Mouse (Mus musculus) ES-CJ7 (cell line): Measurements from ENCODE around the gene Fuk.
"Not testable (repeated sequence)": the region's sequence is repeated elsewhere in the genome, so short reads cannot be mapped to it uniquely, and the experiment has no call there.

Experiments used
- DNase-seq: peaks from one replicate; pipeline ENCODE4 v3.0.0; 2011; ENCODE audit warnings: low read depth, low spot score

The Fuk gene

DNA sequence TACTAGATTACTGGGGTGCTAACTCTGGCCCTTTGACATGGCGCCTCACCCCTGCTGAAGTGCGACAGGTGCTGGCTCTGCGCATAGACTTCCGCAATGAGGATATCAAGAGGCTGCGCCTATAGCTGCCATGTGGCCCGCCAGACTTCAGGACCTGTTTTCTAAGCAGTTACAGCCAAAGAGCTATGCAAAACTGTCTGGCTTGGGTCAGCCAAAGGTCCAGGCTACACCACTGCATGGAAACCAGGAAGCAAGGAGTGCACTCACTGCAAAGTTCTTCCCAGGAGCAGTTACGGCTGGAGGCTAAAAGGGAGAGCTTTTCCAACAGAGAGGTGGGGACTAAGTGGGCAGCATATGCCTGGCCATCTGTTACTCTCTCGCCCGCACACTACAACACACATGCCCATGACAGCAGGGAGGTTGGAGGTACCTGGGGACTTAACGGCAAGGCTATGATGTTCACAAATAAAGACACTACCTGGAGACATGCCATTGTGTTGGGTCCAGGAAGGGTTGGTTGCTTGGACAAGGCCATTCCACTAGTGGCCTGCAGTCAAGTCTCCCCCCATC lies 20.5 kb downstream of the Fuk start:
- no peak for DNase-seq

DNA sequence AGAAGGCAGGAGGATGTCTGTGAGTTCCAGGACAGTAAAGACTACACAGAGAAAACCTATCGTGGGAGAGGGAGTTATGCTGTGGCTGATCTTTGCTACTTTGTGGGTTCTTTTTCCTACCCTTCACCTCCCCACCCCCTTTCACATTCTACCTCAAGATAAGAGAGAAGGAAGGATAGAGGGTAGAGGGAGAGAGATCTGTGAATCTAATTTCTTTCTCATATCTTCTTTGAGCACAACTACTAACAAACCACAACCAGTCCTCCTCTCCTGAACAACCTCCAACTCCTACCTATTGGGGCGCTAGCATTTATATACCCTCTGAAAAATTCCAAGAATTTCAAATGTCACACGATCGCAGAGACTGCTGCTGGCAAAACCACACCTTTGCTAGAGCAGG lies 24.4 kb downstream of the Fuk start:
- no peak for DNase-seq

DNA sequence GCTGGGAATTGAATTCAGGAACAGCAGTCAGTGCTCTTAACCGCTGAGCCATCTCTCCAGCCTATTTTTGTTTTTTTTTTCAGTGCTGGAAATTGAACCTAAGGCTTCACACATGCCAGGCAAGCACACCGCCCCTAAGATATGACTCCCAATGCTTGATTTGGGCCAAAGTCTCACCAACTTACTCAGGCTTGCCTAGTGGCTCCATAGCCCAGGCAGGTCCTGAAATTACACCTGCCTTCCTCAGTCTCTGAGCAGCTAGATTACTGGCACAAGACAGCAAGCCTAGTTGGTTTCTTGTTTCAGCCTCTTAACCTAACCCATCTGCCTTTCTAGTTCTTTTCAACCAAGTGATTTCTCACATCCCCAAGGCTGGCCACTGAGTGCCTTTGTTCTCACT lies 31.8 kb downstream of the Fuk start:
- DNase-seq, result no peak

DNA sequence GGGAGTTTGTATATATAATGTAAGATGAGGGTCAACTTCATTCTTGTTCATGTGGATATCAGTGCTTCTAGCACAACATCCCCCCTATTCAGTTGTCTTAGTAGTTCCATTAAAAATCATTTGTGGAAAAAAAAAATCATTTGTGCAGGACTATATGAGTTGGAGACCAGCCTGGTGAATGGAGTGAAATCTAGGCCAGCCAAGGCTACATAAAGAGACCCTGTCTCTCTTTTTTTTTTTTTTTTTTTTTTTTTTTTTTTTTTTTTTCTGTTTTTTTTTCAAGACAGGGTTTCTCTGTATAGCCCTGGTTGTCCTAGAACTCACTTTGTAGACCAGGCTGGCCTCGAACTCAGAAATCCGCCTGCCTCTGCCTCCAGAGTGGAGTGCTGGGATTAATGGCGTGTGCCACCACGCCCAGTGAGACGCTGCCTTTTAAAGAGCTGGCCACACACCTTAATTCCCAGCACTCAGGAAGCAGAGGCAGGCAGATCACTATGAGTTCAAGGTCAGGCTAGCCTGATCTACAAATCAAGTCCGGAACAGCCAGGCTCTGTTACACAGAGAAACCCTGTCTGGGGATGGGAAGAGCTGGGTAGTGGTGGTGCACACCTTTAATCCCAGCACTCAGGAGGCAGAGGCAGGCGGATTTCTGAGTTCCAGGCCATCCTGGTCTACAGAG lies 40.8 kb downstream of the Fuk start:
- peak; percentile 91 for DNase-seq

DNA sequence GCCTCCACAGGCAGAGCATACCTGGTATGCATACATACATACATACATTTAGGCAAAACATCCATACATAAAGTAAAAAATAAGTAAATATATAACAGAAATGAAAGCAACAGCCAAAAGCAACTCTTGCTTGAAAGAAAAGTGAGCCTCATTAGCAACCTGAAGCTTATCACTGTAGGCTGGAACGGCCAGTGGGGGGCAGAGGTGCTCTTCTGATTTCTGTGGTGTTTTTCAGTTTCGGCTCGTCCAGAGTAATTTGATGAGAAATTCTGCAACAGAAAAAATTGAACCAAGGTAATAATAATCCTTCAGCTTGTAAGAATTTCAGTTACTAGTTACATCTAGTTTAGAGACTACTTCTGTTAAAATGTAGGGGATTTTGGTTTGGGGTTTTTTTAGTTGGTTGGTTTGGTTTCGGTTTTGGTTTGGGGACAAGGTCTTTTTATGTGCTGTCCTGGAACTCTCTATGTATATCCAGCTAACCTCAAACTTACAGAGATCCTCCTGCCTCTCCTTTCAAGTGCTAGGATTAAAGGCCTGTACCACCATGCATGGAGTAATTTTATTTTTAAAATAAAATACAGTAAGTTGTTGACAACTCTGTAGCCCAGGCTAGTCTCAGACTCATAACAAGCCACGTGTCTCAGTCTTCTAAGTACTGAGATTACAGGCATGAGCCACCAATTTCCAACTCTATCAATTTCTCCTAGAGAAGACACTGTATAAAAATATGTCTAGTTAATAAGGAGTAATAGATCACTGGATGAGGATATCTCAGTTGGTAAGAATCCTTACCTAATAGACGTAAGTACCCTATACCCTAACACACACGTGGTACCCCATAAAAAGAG lies 42.4 kb downstream of the Fuk start:
- no peak for DNase-seq

DNA sequence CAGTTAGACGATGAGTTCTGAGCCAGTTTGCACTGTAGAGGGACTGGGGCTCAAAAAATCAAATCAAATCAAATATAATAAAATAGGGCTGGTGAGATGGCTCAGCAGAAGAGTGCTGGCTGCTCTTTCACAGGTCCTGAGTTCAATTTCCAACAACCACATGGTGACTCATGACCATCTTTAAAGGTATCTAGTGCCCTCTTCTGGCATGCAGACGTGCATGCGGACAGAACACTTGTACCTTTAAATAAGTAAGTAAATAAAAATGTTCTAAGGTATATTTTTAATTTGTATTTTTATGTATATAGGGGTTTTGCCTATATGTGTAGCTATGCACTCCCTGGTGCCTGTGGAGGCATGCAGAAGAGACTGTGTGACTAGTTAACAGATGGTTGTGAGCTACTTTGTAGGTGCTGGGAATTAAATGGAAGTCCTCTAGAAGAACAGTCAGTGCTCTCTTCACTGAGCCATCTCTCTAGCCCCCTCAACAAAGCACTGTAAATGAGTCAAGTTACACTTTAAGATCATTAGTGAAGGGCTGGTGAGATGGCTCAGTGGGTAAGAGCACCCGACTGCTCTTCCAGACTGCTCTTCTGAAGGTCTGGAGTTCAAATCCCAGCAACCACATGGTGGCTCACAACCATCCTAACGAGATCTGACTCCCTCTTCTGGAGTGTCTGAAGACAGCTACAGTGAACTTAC lies 45.4 kb downstream of the Fuk start:
- peak; percentile 38 for DNase-seq

DNA sequence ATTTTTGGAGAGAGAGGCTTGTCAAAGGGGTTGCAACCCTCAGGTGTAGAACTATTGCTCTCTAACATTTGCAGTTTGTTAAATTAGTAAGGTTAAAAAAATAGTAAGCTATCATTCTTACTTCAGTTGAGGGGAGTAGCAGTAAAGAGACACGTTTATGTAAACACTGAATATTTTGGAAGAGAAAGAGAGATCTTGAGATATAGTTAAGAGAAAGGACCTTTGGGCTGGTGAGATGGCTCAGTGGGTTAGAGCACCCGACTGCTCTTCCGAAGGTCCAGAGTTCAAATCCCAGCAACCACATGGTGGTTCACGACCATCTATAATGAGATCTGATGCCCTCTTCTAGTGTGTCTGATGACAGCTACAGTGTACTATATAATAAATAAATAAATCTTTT lies 46.2 kb downstream of the Fuk start:
- not testable (repeated sequence) for DNase-seq

DNA sequence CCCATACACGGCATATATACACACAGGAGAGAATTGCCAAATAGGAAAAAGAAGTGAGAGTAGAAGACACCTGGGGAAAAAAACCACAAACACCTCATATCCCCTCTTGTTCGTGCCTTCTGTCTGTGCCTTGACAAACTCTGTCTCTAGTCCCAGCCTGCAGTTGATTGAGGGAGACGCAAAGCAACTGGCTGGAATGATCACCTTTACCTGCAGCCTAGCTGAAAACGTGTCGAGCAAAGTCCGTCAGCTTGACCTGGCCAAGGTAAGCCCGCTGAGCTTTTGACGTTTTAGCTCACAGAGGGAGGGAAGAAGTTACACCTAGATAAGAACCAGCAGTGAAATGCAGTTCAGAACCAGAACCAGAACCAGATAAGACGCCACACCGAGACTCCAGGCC lies 51.1 kb downstream of the Fuk start:
- DNase-seq, result no peak

DNA sequence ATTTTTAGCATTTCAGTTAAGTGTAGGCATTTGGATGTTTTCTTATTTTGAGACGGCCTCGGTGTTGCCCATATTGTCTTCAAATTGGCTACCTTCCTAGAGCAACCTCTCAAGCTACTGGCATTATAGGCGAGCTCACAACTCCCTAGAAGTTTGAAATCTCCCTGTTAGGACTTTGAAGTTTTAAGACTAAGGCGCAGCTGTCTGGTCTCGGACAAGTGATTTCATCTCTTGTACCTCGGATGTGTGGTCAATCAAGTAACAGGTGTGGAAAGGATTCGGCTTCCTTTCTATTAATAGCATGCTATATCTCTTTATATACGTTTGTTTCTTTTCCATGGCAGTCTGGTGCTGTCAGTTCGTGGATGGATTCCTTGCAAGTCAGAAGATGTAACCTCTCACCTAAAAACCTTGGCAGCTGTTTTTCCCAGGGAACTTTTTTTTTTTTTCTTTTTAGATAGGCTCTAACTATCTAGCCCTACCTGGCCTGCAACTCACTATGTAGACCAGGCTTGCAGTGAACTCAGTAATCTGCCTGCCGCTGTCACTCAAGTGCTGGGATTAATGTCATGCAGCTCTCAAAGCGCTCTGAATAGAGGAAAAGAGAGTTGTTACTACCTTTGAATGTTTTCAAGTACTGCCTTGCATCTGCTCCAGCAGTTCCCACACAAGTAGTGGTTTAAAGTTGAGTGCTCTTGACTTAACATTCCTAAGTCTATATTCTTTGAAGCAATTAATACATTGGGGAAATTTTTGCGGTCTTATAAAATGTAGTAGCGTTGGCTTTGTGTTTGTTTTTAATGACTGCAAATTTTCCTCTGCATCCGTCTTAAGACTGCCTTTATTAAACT lies 54.4 kb downstream of the Fuk start:
- DNase-seq, result no peak

DNA sequence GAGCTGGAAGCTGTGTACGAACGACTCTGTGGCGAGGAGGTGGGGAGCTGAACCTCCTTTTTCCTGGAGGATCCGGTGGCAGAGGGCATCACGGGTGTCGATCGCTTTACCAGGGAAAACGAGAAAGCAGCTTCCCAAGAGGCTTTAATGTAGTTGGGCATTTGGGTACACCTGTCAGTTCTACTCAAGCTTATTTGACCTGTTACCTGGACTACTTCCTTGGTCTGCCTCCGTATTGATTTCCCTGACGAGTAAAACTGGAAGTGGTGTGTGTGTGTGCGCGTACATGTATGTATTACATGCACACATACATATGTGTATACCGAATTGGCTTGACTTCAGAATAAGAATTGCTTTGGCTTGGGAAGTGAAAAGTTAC lies 55.1 kb downstream of the Fuk start:
- DNase-seq, result no peak

DNA sequence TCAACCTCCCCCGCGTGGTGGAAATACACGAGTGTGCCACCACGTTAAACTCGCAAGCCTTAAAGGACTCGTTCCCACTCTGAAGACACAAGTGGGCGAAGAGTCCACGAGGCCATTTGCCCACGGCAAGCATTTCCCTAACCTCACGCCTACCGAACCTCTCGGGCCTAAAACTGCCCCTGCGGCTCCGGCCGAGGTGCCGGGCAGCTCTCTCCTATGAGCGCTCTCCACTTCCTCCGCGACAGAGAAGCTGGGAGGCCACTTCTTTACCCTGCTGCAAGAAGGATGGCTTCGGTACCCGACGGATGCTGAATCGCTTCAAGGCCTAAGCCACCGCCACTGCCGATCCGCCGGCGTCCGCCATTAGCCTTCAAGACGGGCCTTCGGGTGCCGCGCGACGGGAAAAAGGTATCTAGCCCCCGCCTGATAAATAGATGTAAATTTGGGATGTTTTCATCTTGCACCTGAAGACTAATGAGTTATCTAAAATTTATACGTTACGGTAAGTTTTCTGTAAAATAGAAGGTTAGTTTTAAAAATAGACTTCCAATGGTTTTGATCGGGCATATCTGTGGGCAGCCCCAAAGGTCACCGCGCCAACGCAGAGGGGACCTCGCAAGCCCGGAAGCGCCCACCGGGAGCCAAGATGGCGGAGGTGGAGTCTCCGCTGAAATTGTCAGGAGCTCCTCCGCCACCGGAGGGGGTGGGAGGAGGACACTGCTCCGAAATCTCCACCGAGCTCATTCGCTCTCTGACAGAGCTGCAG lies 55.7 kb downstream of the Fuk start, which contains the start of the genes Cog4 and Sf3b3:
Gene Cog4 (plus strand): TSS at position 196 of the 766 bp plus-strand sequence.
Gene Sf3b3 (minus strand): TSS at position 383 of the 766 bp plus-strand sequence.
- DNase-seq, result peak; percentile 91

DNA sequence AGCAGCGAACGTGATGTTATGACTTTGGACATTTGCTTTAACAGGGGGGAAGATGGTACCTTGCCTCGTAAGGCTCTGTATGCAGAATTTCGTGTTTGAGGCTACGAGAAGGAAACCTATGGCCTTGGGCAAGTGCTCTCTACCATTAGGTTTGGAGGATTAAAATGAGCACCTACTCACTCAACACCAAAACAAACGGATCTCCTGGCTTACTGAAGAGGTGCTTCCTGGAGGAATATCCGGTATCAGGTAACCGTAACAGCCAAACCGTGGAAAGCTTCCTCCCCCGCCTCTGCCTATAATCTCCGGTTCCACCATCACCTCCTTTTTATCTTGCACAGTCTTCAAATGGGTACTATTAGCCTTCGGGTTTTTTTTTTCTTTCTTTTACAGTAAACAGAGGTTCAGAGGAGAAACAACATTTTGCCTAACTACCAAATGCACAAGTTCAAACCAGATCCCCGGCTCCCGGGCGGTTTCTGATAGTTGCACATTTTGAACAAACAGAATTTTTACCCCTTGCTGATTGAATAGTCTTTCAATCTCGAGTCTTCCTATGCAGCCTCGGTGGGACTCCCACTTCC lies 56.4 kb downstream of the Fuk start:
- DNase-seq, result peak; percentile 56

DNA sequence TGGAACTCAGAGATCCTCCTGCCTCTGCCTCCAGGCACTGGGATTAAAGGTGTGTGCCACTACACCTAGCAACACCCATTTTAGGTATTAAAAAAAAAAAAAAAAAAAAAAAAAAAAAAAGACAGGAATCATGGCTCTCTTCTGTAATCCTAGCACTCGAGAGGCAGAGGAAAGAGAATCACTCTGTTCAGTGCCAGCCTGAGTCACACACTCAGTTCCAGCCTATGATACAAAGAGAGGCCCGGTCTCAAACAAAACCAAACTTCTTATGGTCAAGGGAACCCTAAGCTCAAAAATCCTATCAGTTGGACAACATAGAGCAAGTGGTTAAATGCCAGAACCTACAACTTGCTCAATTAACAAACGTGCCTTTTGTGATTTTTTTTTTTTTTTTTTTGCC lies 57.3 kb downstream of the Fuk start:
- DNase-seq, result no peak

DNA sequence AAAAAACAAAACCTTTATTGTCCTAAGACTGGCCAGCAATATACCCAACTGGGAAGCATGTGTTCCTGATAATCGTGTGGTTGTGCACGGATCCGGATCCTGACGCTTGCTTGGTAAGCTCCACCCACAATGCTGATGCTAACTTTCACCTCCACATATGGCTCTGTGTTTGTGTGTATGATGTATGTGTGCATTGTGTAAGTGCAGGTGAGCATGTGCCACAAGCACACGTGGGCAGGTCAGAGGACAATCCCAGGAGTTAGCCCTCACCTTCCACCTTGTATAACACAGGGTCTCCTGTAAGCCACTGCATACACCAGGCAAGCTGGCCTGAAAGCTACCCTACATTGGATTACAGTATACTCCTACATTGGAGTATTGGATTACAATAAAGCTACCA lies 59.1 kb downstream of the Fuk start:
- DNase-seq, result no peak

DNA sequence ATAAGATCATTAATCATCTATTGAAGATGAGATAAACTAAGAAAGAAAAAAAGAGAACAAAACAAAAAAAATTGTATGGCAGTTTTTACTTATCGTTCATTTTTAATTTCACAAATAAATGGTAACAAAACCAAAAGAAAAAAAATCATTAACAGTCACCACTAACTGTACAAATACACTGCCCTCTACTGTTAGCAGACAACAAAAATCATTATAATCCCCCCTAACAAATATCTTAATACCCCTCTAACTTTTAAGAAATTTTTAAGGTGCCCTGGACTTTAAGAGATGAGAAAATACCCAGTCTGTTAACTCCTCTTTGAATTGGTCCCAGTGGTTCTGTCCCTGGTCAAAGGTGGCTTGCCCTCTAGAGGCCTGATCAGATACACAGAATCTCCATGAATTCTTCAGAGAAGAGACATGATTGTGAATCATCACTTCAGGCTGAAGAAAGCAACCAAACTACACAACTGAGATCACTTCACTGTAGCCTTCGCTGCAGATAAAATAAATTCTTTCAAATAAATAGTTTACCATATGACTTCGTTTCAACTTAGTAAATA lies 60.2 kb downstream of the Fuk start:
- no peak for DNase-seq
